Mouse (Mus musculus): Measurements from ENCODE around the gene Chst13. TPM values are rescaled to one million over a fixed set of nuclear protein-coding genes. Genes with fewer than 3 reads are reported as not detected.

Gene Chst13
- polyA plus RNA-seq, 1 experiment from 2014 or later = not detected

DNA sequence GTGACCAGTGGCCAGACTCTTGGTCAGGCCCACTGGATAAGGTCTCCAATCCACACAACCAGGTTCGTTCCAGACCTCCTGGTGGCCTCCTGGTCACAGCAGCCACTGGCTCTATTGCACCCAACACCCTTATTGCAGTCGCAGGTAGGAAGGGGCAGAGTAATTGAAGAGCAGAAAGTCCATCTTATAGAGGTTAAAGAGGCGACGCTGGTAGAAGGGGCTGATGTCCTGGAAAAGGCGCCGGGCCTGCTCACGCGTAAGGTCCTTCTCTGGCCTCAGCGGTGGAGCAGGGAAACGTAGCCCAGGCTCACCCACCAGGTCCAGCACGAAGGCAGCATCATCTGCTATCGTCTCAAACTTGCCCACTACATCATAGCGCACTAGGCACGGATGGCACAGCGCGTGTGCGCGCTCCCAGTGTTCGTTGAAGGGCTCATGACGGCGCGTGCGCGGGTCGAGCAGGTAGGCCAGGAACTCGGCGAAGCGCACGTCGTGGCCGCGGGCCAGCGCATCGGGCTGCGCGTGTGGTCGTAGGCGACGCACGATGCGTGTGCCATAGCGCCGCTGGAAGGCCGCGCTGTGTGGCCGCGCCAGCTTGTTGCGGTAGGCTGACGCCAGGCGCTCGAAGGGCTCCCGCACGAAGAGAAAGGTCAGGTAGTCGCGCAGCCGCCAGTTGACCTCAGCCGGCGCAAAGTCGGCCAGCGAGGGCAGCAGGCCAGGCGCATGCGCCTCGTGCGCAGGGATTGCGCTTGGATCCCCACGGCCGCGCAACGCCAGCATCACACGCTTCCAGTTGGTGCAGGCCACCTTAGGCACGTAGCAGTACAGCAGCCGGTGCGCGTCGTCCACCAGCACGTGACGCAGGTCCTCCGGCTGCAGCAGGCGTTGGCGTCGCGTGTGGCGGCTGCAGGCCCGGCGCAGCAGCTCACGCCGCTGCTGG is 15.9 kb downstream of the Chst13 start:
- Histone ChIP-seq H3K27ac (ENCODE audit: low read depth, low read length) (no peak overlapping the region), H3K4me1 (ENCODE audit: control insufficient read depth, insufficient read depth, low read length) (no peaks in the 10 kb centered on the region), H3K27me3 (ENCODE audit: control insufficient read depth, insufficient read depth, low read length) (no peaks in the 10 kb centered on the region), H3K4me2 (no peak overlapping the region), H3K36me3 (ENCODE audit: control insufficient read depth, insufficient read depth, low read length) (no peaks in the 10 kb centered on the region), H3K9me3 (ENCODE audit: control insufficient read depth, low read length) (peaks cover 9% of the 10 kb centered on the region), H3K4me3 (ENCODE audit: low read depth, low read length) (no peak overlapping the region), H3K9ac (ENCODE audit: low read length) (no peak overlapping the region)
- 86% methylated on average over 87 of the region's 87 CpGs for WGBS
- DNase-seq (ENCODE audit: low spot score, missing footprints) (no peak), ATAC-seq (ENCODE audit: low FRiP score) (0 out of 2 replicates have a peak, but pooled peaks have one; percentile 46)

- no peak overlapping the region for H3K27ac ChIP-seq (ENCODE audit: low read depth, low read length)
- ATAC-seq (ENCODE audit: low FRiP score) (no peak), DNase-seq (ENCODE audit: low spot score, missing footprints) (no peak)
- peaks cover 9% of the 10 kb centered on the region for H3K9me3 ChIP-seq (ENCODE audit: control insufficient read depth, low read length)
- H3K4me1 ChIP-seq (ENCODE audit: control insufficient read depth, insufficient read depth, low read length) = no peaks in the 10 kb centered on the region
- 88% methylated on average over 6 of the region's 6 CpGs for WGBS
- H3K36me3 ChIP-seq (ENCODE audit: control insufficient read depth, insufficient read depth, low read length) = no peaks in the 10 kb centered on the region
- no peak overlapping the region for H3K4me3 ChIP-seq (ENCODE audit: low read depth, low read length)
- H3K4me2 ChIP-seq = no peak overlapping the region
- H3K9ac ChIP-seq (ENCODE audit: low read length) = no peak overlapping the region
- H3K27me3 ChIP-seq (ENCODE audit: control insufficient read depth, insufficient read depth, low read length) = no peaks in the 10 kb centered on the region
Measured at GRCm38 (mm10) chr6:90306315-90306975, 18.5 kb downstream of the Chst13 start.

DNA sequence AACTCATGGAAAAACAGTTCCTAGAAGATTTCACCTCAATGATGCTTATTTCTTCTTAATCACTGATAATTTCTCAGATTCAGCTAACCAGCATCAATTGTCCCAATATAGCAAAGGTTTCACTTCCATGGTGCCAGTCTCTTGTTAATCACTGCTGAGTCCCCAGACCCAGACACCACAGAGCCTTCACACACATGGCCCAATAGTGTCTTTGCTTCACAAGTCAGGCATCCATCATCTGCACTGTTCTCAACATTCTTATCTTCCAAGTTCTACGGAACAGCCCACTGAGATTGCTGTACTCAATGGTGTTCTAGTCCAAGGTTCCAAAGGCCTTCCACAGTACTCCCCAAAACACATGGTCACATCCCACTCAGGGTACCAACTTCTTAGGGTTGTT is 24.1 kb downstream of the Chst13 start, which contains the start of gene BC048671:
TSS of gene BC048671 (plus strand) at position 301 of the 400 bp plus-strand sequence.
- no peak for ATAC-seq (ENCODE audit: low FRiP score)

DNA sequence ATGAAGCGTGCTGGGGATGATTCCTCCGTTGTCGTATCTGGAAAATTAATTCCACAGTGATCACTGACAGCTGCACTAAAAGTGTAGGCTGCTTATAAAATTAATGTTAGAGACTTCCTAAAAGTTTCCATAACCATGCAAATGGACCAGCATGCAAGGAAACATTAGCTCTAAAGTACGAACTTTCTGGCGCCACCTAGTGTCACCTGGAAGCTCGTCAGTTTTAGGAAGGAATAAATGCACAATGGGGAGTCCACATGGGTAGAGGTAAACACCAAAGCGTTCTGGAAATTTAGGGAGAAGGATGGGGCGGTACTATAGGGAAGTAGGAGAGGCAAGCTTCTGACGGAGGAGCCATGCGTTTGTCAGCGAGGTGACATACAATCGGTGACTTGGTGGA is 36.7 kb downstream of the Chst13 start:
- Histone ChIP-seq H3K27me3 (ENCODE audit: control insufficient read depth, insufficient read depth, low read length) (no peaks in the 10 kb centered on the region), H3K4me2 (no peak overlapping the region), H3K27ac (ENCODE audit: low read depth, low read length) (no peak overlapping the region), H3K36me3 (ENCODE audit: control insufficient read depth, insufficient read depth, low read length) (no peaks in the 10 kb centered on the region), H3K9ac (ENCODE audit: low read length) (no peak overlapping the region), H3K4me3 (ENCODE audit: low read depth, low read length) (no peak overlapping the region), H3K4me1 (ENCODE audit: control insufficient read depth, insufficient read depth, low read length) (no peaks in the 10 kb centered on the region), H3K9me3 (ENCODE audit: control insufficient read depth, low read length) (no peaks in the 10 kb centered on the region)
- DNase-seq (ENCODE audit: low spot score, missing footprints) (no peak), ATAC-seq (ENCODE audit: low FRiP score) (no peak)
- WGBS = 56% methylated on average over 12 of the region's 12 CpGs

More for the DNA sequence above, 24.1 kb downstream of the Chst13 start, which contains the start of gene BC048671:
- Histone ChIP-seq H3K36me3 (ENCODE audit: control insufficient read depth, insufficient read depth, low read length) (no peaks in the 10 kb centered on the region), H3K4me3 (ENCODE audit: low read depth, low read length) (no peak within 1 kb of the TSS), H3K9me3 (ENCODE audit: control insufficient read depth, low read length) (no peaks in the 10 kb centered on the region), H3K4me2 (no peak within 1 kb of the TSS), H3K4me1 (ENCODE audit: control insufficient read depth, insufficient read depth, low read length) (no peaks in the 10 kb centered on the region), H3K9ac (ENCODE audit: low read length) (no peak within 1 kb of the TSS), H3K27ac (ENCODE audit: low read depth, low read length) (no peak within 1 kb of the TSS), H3K27me3 (ENCODE audit: control insufficient read depth, insufficient read depth, low read length) (no peaks in the 10 kb centered on the region)
- no peak for DNase-seq (ENCODE audit: low spot score, missing footprints)
- 100% methylated on average over 1 of the region's 1 CpGs for WGBS

Other genes starting within 250 kb of the Chst13 start
- not detected in 2 replicates for gene Vmn1r49, start 246.7 kb downstream of the Chst13 start, polyA plus RNA-seq (2014; fragmentation: Nextera tagmentation; extraction: Ambion mirVana)
- gene Vmn1r50, start 223.8 kb downstream of the Chst13 start, polyA plus RNA-seq (2014; fragmentation: Nextera tagmentation; extraction: Ambion mirVana) = not detected in 2 replicates
- gene Vmn1r51, start 202.6 kb downstream of the Chst13 start, polyA plus RNA-seq (2014; fragmentation: Nextera tagmentation; extraction: Ambion mirVana) = 0.05 TPM in 1 of 2 replicates, not detected in the other
- gene Vmn1r52, start 150.4 kb downstream of the Chst13 start, polyA plus RNA-seq (2014; fragmentation: Nextera tagmentation; extraction: Ambion mirVana) = not detected in 2 replicates
- gene V1ra8, start 122.4 kb downstream of the Chst13 start, polyA plus RNA-seq (2014; fragmentation: Nextera tagmentation; extraction: Ambion mirVana) = not detected in 2 replicates
- gene Vmn1r53, start 100.7 kb downstream of the Chst13 start, polyA plus RNA-seq (2014; fragmentation: Nextera tagmentation; extraction: Ambion mirVana) = not detected in 2 replicates
- not detected in 2 replicates for gene Vmn1r54, start 78.9 kb downstream of the Chst13 start, polyA plus RNA-seq (2014; fragmentation: Nextera tagmentation; extraction: Ambion mirVana)
- gene BC048671, start 24.0 kb downstream of the Chst13 start, polyA plus RNA-seq (2014; fragmentation: Nextera tagmentation; extraction: Ambion mirVana) = not detected in 2 replicates
- gene Uroc1, start 8.1 kb upstream of the Chst13 start, polyA plus RNA-seq (2014; fragmentation: Nextera tagmentation; extraction: Ambion mirVana) = not detected in 2 replicates
- gene Zxdc, start 44.3 kb upstream of the Chst13 start, polyA plus RNA-seq (2014; fragmentation: Nextera tagmentation; extraction: Ambion mirVana) = 9.6 and 10.3 TPM in 2 replicates
- gene Cfap100, start 103.6 kb upstream of the Chst13 start, polyA plus RNA-seq (2014; fragmentation: Nextera tagmentation; extraction: Ambion mirVana) = 1.8 and 2.8 TPM in 2 replicates
- gene Klf15, start 137.4 kb upstream of the Chst13 start, polyA plus RNA-seq (2014; fragmentation: Nextera tagmentation; extraction: Ambion mirVana) = 3.5 and 4.2 TPM in 2 replicates
- 3.7 and 4.1 TPM in 2 replicates for gene Aldh1l1, start 161.2 kb upstream of the Chst13 start, polyA plus RNA-seq (2014; fragmentation: Nextera tagmentation; extraction: Ambion mirVana)